Mouse (Mus musculus) granulocyte monocyte progenitor cell, adult 5-6 weeks (primary cell): ENCODE measurements around the gene Cacna2d1. TPM values are rescaled to one million over a fixed set of nuclear protein-coding genes. Genes with fewer than 3 reads are reported as not detected.

Experiments
- ATAC-seq: replicated peaks from 2 replicates; pipeline ENCODE4 v1.8.0; 2016; ENCODE audit warnings: mild to moderate bottlenecking, moderate TSS enrichment, inconsistent platforms; ENCODE audit not compliant: poor library complexity, severe bottlenecking
- total RNA-seq, 2 experiments: library from RNA; stranded (forward) in 1 of 2; stranded (reverse) in 1 of 2; fragments of 200-712, 200-1000 nt in 1 of 2; fragments of >200 nt in 1 of 2; fragmentation: Nextera tagmentation in 1 of 2; gene quantifications; 2 replicates each; pipeline ENCODE4 v1.2.3; 2014 to 2017

Cacna2d1 gene
- total RNA-seq, 2 experiments from 2014 or later = not detected

DNA sequence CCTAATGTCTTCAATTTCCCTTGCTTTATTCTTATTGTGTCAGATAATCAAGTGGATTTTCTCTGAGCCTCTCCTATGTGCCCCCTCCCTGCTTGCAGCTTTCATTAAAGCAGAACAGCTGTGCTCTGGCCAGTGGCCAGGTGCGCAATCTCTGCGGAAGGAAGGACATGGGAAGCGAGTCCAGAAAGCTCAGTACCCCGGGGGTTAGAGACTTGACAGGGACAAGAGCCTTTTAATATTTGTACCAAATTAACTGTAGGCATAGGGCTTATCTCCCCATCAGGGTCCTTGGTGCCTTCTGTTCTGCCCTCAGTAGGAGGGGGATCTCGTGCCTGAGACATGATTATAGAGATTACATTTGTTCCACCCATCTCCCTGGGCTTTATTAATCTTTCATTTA, 303.5 kb downstream of the Cacna2d1 start:
- no peak for ATAC-seq

DNA sequence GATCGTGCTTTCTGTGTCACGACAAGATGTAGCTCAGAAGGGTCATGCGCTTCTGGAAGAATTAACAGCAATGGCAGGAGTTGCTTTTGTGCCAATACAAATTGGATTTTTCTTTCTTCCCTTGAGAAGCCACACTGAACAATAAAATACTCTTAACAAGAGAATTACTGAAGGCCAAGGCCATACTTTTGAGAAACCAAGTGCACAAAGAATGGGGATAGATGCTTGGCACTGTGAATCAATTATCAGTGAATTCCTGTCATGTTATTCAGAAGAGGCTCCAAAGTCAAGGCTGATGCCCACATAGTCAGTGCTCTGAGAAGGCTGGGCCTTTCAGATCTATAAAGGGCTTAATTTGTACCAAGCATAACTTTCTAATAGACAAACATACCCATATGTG, 305.8 kb downstream of the Cacna2d1 start:
- ATAC-seq = no peak

DNA sequence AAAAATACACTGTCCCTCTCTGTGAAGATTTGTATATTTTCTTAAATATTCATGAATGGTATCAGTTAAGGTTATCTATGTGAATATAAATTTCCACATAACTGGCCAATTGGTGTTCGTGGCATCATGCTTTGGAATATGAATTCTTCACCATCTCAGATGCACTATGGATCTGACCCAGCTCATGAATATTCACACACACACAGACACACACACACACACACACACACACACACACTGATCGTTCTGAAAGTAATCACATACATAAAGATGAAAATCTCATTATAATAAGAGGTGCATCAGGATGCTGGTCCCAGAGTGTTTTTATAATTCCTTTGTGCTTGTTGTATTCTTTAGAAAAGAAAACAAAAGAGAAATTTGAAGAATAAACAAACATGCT, 309.1 kb downstream of the Cacna2d1 start:
- ATAC-seq = no peak

DNA sequence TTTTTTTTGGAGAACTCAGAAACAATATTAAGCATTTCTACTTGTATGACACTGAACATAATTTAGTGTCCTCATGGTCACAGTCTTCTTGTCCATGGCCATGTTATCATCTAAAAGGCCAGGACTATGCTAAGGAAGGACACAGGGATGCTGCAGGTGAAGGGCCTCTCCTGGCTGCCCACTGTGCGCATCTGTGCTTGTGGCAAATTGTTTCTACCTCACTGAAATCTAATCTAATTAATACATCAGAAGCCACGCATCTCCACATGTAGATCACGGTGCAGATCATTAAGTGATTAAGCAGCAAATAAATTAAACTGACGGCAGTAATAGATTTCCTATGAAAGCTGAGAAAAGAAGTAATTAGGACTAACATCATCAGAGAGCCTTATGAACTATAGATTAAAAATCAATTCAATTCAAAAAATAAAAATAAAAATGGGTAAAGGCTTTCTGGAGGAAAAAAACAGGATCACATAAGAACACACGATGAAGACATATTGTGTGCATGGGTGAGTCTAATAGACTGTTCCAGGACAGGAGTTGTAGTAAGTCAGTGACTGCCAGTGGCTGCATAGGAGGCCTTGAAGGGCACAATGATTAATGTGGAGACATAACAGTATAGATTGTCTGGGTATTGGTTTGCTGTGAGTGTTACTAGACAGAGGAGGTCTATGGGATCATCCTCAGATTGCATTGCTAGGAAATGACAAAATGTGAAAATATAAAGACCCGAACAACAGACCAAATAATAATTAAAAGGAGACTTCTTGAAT, 318.4 kb downstream of the Cacna2d1 start:
- ATAC-seq = no peak

DNA sequence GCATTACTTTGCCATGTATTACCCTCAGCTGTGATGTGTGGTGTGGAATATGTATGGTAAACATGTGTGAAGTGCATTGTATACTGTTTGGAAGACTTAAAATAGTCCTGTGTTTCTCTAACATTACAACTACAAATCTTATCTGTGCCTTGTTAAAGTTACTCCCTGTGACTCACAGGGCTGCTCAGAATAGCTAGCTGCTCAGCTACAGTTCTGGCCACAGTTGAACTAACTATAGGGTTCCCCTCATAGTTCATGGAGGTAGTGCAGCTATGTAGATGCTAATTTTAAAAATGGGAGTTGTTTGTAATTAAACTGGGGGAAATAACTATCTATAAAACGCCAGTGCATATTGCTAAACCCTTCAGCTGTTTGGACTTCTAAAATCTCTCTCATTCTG, 319.3 kb downstream of the Cacna2d1 start:
- ATAC-seq = no peak

DNA sequence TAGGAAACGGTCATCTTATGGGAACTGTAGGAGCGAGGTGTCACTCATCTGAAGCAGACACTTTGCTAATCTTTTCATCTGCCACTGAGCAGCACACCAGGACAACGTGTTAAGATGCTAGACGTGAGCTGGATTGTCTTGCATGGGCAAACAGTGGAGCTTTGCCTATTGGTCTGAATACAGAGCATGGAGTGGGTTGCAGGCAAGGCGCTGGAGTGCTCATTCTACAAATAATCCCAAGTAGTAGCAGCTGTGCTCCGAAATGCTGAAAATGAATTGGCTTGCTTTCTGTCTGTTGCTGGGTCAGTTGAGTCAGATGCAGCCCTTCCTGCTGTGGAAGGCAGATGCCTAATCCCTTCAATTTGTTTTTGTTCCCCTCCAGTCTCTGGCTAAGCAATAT, 330.9 kb downstream of the Cacna2d1 start:
- no peak for ATAC-seq

DNA sequence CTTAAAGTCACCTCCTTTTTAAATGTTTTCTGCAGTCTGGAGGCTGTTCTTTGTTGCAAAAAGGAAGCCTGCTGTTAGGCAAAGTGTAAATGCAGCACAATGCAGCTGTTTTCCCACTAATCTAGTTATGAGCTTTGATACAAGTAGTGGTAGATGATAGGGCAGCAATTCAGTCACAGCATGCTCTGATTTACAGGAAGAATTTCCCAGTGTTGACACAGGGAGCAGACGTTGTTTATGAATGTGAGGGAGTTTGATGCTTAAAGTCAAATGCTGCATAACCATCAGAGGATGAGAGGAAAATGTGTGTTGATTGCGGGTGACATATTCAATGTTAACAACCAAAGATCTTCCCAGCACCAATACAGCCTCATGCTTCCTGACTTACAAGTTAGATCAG, 342.6 kb downstream of the Cacna2d1 start:
- no peak for ATAC-seq

- no peak for ATAC-seq
Measured at GRCm38 (mm10) chr5:16281229-16281628, 346.7 kb downstream of the Cacna2d1 start.

- ATAC-seq = peak; percentile 48; the same call in 1 of the 2 replicates
Measured at GRCm38 (mm10) chr5:16293223-16293622, 358.7 kb downstream of the Cacna2d1 start.

- ATAC-seq = no peak
Measured at GRCm38 (mm10) chr5:16293825-16294224, 359.3 kb downstream of the Cacna2d1 start.

DNA sequence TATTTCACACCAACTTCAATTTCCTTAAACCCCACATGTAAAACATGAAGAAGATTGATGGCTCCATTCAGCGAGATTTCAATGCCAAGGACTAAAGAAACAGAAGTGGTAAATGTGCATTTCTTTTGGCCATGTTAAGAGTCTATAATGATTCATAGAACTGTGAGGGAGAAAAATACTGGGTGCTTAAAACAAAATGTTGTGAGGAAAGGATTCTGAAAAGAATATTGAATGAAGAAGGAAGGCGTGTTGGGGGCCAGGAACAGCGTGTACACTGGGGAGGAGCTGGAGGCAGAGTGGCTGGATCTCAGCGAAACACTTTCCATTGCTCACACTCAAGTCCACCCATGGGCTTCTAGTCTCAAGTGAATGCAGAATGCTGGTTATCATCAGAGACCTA, 360.2 kb downstream of the Cacna2d1 start:
- no peak for ATAC-seq

DNA sequence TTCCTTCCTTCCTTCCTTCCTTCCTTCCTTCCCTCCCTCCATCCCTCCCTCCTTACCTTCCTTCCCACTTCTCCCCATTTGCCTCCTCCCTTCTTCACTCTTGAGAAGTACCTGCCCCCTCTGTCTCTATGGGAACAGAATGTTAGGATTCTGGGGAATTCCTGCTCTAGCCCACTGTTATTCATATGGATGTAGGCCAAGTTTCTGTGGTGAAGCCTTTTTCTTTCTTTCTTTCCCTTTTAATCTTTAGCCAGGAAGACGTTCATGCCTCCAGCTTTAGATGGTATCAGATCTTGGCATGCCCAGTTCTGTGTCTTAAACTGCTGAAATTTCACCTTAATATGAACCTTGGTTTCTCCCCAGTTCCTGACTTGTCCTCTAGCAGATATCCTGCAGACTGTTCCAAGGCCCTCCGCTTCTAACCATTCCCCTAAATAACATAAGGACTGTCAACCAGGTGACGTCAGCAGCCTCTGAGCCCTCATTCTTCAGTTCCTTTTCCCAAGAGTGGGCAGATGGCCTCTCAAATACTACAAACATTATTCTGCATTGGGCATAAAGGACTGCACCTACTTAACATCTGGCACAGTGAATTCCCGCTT, 362.8 kb downstream of the Cacna2d1 start:
- no peak for ATAC-seq

DNA sequence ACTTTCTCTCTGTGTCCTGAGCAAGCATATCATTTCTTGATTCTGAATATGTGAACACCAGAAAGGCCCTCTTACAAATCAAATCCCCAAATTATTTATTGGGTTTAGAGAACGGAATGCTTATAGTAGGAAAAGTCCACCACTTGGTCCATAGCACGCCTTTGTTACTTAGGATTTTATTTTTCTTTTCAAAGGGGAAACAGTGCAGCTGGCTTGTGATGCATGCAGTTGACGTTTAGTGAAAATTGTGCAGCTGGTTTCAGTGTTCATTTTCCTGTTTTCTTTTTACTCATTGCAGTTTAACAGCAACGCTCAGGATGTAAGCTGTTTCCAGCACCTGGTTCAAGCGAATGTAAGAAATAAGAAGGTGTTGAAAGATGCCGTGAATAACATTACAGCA, 365.1 kb downstream of the Cacna2d1 start:
- ATAC-seq = no peak

GRCm38 (mm10) chr5:16309168-16310006, 374.9 kb downstream of the Cacna2d1 start:
- peak; percentile 99 for ATAC-seq

DNA sequence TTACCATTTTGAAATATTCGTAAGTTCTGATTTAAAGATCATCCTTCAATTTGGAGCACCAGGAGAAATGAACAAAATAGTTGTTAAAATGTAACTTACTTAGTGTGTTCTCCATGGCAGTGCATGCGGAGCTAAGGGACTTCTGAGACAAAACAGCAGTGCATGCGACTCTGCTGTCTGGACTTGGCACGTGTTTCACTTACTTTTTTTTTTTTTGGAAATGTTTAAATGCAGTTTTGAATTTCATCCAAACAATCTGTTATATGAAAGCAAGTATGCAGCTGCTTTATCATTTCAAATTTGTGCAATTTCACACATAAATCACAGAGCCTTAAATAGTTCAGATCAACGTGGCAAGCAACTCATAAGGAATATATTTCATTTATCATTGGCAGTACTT, 379.8 kb downstream of the Cacna2d1 start:
- ATAC-seq = no peak

DNA sequence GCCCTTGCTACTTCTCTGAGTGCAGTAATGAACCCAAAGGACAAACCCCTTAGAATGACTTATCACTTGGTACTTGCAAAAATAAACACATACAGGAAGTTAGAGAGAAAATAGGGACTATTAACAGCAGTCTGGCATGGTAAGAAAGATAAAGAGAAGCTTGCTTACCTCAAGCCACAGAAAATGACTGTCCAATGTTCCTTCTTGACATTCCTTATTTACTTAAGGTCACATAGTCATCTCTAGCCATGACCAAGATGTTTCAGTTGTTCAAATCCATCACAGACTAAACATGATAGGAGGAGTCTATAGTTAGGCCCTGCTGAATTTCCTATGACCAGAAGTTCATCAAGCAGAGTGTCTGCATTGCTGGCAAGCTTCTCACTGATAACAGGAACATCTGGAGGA, 381.5 kb downstream of the Cacna2d1 start:
- no peak for ATAC-seq

DNA sequence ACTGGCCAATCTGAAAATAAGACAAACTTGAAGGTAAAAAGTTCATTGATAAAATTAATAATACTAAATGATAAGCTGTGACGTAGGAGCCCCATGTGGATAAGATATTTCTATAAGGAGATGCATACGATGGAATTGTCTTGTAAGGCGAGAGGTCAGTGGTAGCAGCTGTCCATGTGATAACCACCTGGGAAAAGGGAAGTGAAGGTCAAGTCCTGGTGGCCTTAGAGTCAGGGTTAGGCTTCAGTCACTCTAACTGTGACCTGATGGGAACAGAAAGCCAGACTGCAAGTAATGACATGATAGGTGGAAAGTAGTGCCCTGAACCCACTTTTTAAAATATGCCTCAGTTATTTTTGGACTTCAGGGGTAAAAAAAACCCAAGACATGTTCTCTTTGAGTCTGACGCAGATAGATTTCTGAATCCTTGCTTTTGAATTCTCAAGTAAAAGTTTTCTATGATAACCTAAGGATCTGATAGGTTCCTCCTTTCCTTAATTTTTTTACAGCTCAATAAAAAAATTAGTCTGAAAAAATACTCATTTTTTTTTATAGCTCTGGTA, 383.3 kb downstream of the Cacna2d1 start:
- peak; percentile 55 for ATAC-seq

GRCm38 (mm10) chr5:16326610-16327009, 392.1 kb downstream of the Cacna2d1 start:
- ATAC-seq = peak; percentile 89

DNA sequence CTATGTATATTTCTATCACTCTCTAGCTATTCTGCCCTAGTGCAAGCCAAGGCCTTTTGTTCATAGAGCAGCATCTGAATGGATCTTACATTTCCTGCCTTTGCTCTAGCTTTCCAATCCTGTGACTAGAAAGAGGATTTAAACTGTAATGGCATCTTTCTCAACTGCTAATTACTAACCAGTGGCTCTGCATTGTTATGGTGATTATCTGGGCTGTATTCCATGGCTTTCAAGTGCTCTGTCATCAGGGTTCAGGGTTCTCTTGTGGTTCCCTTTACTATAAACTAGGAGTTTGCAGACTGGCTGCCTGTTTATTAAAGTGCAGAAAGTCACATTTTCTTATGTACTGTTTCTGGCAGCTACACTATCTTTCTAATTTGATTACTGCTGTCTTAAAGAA, 410.9 kb downstream of the Cacna2d1 start:
- ATAC-seq = no peak

DNA sequence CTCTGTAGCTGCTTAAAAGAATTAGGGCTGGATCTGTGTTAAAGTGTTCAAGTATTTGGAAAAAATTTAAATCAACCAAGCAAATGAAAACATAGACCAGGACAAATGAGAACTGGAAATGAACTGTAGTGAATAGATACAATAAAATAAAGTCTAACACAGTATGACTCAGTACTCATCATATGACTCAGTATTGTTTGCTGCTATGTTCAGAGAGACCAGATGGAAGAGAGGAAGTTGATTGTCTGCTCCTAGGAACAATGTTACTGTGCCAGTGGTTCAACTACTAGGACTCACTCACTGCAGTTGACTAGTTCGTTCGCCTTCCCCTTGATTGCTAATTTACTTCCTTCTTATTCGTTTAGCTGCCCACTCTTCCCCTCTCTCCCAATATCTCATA, 421.3 kb downstream of the Cacna2d1 start:
- ATAC-seq = 0 out of 2 replicates have a peak, but pooled peaks have one; percentile 30

DNA sequence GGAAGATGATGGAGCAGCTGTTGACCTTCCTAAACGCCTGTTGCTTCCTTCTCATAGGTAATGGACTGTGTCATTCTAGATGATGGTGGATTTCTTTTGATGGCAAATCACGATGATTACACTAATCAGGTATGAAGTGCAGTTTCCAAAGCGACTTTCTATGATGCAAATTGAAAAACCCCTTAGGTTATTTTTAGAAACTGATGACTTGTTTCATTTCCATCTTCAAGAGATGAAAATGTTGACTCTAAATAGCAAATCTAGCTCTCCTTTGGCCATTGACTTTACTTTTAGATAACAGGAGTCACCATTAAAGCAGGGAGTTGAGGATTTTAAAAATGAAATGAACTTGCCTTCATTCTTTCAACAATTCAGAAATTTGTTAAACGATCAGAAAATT, 423.2 kb downstream of the Cacna2d1 start:
- no peak for ATAC-seq
